Mouse (Mus musculus): Measurements from ENCODE around the gene Gmppb.
"Not testable (repeated sequence)": the region's sequence is repeated elsewhere in the genome, so short reads cannot be mapped to it uniquely, and the experiment has no call there.

Gene Gmppb

GRCm38 (mm10) chr9:108049016-108049455, at the start of gene Gmppb:
Gene Gmppb (plus strand): TSS chr9:108049242.
- peak; percentile 97 to 98 for DNase-seq

GRCm38 (mm10) chr9:108001922-108002770, 46.9 kb upstream of the Gmppb start, which contains the start of gene Ip6k1:
Gene Ip6k1 (plus strand): TSS chr9:108002501.
- peak; percentile 100 for DNase-seq

GRCm38 (mm10) chr9:108002778-108003530, 46.1 kb upstream of the Gmppb start:
- peak; percentile 73 to 80 for DNase-seq

- DNase-seq, result peak; percentile 46 to 55
Observed at GRCm38 (mm10) chr9:108003531-108003890, 45.5 kb upstream of the Gmppb start.

- no peak for DNase-seq
Observed at GRCm38 (mm10) chr9:108008041-108008440, 41.0 kb upstream of the Gmppb start.

- no peak for DNase-seq
Observed at GRCm38 (mm10) chr9:108010385-108010784, 38.7 kb upstream of the Gmppb start.

GRCm38 (mm10) chr9:108013577-108013976, 35.5 kb upstream of the Gmppb start:
- DNase-seq, result not testable (repeated sequence)

GRCm38 (mm10) chr9:108017127-108017526, 31.9 kb upstream of the Gmppb start:
- DNase-seq, result no peak

GRCm38 (mm10) chr9:108020741-108021140, 28.3 kb upstream of the Gmppb start:
- DNase-seq, result no peak

- DNase-seq, result peak; percentile 33 to 58
Observed at GRCm38 (mm10) chr9:108023216-108023615, 25.8 kb upstream of the Gmppb start.

GRCm38 (mm10) chr9:108026584-108026983, 22.5 kb upstream of the Gmppb start:
- DNase-seq, result no peak

- no peak for DNase-seq
Observed at GRCm38 (mm10) chr9:108027867-108028266, 21.2 kb upstream of the Gmppb start.

GRCm38 (mm10) chr9:108032126-108032525, 16.9 kb upstream of the Gmppb start:
- DNase-seq, result no peak

GRCm38 (mm10) chr9:108035331-108036156, 13.5 kb upstream of the Gmppb start:
- no peak for DNase-seq

- no peak for DNase-seq
Observed at GRCm38 (mm10) chr9:108044751-108045492, 4.1 kb upstream of the Gmppb start.

GRCm38 (mm10) chr9:108046582-108046981, 2.5 kb upstream of the Gmppb start:
- no peak for DNase-seq

GRCm38 (mm10) chr9:108047601-108048565, 1.2 kb upstream of the Gmppb start:
- DNase-seq, result no peak

- DNase-seq, result no peak
Observed at GRCm38 (mm10) chr9:108048566-108048955, 481 bp upstream of the Gmppb start.

GRCm38 (mm10) chr9:108049561-108050251, 664 bp downstream of the Gmppb start:
- DNase-seq, result no peak
